Mouse (Mus musculus) urinary bladder, postnatal 0 days (tissue): ENCODE measurements around the gene Vmn2r97. TPM values are rescaled to one million over a fixed set of nuclear protein-coding genes. Genes with fewer than 3 reads are reported as not detected.

Experiments used
- polyA plus RNA-seq: library from polyadenylated mRNA; unstranded; fragments of >200 nt; fragmentation: Nextera tagmentation; extraction: Ambion mirVana; gene quantifications from 2 replicates; pipeline ENCODE4 v1.2.1, GENCODE M21; 2015

Gene Vmn2r97
- not detected in 2 replicates for polyA plus RNA-seq

DNA sequence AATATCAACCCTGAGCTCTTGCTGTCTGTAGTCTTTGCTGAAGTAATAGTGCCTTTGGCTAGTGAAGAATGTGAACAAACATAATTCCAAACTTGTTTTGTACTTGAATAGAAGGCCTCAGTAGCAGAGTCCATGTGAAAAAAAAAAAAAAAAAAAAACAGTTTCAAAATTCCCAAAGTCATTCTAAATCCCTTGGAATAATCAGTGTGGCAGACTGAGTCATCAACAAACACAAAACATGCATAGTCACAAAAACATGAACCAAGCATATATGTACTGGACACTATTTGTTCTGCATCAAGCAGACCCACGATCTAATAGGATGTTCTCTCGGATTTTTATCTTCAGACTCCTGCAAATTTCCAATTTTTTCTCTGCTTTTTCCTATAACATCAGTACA lies at the start of gene Vmn2r97:
Vmn2r97 (plus strand) TSS at position 301 of the 400 bp plus-strand sequence.

Other genes starting within 250 kb of the Vmn2r97 start
- not detected in 2 replicates for gene Vmn2r98, start 139.2 kb downstream of the Vmn2r97 start, polyA plus RNA-seq